Comparison of ENCODE assay signal across 8 mouse cellular contexts in the genomic region with DNA sequence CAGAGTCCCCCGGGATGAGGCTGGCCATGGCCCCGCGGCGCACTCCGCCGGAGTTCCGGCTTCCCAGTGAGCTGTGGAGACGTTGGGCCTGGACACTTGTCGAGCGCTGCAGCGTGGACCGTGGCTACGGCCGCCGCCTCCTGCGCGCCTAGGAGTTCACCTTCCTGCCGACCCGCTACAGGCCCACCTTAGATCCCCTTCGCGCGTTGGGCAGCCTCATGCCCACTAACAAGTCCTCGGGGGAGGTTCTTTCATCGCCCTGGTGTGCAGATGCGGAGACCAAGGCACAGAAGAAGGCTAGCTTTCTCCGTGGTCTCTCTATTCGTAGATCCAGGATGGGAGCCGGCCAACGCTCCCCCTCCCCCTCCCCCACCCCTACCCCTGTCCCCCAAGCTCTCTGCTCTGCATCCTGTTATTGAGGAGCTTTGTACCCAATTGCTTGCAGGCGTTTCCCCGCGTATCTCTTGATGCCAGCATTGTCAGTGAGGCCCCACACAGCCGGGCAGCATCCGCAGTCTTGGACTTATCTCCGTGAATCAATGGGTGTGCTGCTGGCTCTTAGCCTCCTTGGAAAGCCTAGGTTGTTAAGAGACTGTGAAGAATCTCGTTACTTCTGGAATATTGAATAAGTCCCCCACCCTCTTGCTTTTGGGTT. TPM values are rescaled to one million over a fixed set of nuclear protein-coding genes. Genes with fewer than 3 reads are reported as not detected.
DNase-seq lines count a peak whose midpoint lies in the region; ATAC-seq and TF ChIP-seq lines count a peak whose summit lies in the region.

No protein-coding gene starts in this region.

- peaks cover 64% of the 10 kb centered on the region for H3K4me1 ChIP-seq in heart, embryonic 12.5 days (replicated peaks)
- H3K4me1 ChIP-seq in forebrain, postnatal 0 days (ENCODE audit: insufficient read depth): peaks cover 27% of the 10 kb centered on the region; the same call in 1 of the 2 replicates
- H3K4me1 ChIP-seq in liver, embryonic 14.5 days (replicated peaks; ENCODE audit: control insufficient read depth in 2 of 2, insufficient read depth in 2 of 2, low read length in 1 of 2): peaks cover 11 to 18% of the 10 kb centered on the region in 2 experiments
- H3K4me1 ChIP-seq in stomach, embryonic 14.5 days (ENCODE audit: control insufficient read depth, insufficient read depth, low read length): peaks cover 31% of the 10 kb centered on the region

- H3K27ac ChIP-seq in heart, embryonic 12.5 days (ENCODE audit: poor library complexity, severe bottlenecking): peak overlapping the region; percentile 84
- H3K27ac ChIP-seq in forebrain, postnatal 0 days (ENCODE audit: low read depth, low read length): peak overlapping the region; percentile 92
- peak overlapping the region; percentile 89 for H3K27ac ChIP-seq in liver, embryonic 14.5 days
- peak overlapping the region; percentile 88; the same call in 1 of the 2 replicates for H3K27ac ChIP-seq in stomach, embryonic 14.5 days (ENCODE audit: low read length)

- H3K27me3 ChIP-seq in heart, embryonic 12.5 days (replicated peaks): peaks cover 38% of the 10 kb centered on the region
- H3K27me3 ChIP-seq in forebrain, postnatal 0 days (ENCODE audit: insufficient read depth, low read length): no peaks in the 10 kb centered on the region
- peaks cover 38% of the 10 kb centered on the region for H3K27me3 ChIP-seq in liver, embryonic 14.5 days (ENCODE audit: control insufficient read depth, insufficient read depth, low read length)
- peaks cover 28% of the 10 kb centered on the region for H3K27me3 ChIP-seq in stomach, embryonic 14.5 days (ENCODE audit: control insufficient read depth, insufficient read depth, low read length)

- TF ChIP-seq EP300 in liver, embryonic 14.5 days (IDR thresholded peaks at IDR 0.05; ENCODE audit: low read depth): peak; percentile 52; the same call in 1 of the 2 replicates

- under 1% methylated on average over 36 of the region's 36 CpGs for WGBS in heart, embryonic 12.5 days
- under 1% methylated on average over 31 of the region's 36 CpGs for WGBS in forebrain, postnatal 0 days
- 0% methylated on average over 35 of the region's 36 CpGs for WGBS in liver, embryonic 14.5 days (ENCODE audit: insufficient replicate concordance)
- 2% methylated on average over 36 of the region's 36 CpGs for WGBS in stomach, embryonic 14.5 days

- peak overlapping the region; percentile 92 for H3K9ac ChIP-seq in heart, embryonic 12.5 days
- peak overlapping the region; percentile 80 for H3K9ac ChIP-seq in forebrain, postnatal 0 days
- H3K9ac ChIP-seq in liver, embryonic 14.5 days (replicated peaks): peak overlapping the region; percentile 97
- H3K9ac ChIP-seq in stomach, embryonic 14.5 days (replicated peaks; ENCODE audit: low read depth, low read length): peak overlapping the region; percentile 77

- H3K36me3 ChIP-seq in heart, embryonic 12.5 days: peaks cover 14% of the 10 kb centered on the region
- peaks cover 6% of the 10 kb centered on the region for H3K36me3 ChIP-seq in forebrain, postnatal 0 days (ENCODE audit: insufficient read depth)
- H3K36me3 ChIP-seq in liver, embryonic 14.5 days (replicated peaks; ENCODE audit: control insufficient read depth, insufficient read depth, low read depth): peaks cover 32% of the 10 kb centered on the region
- peaks cover 14% of the 10 kb centered on the region for H3K36me3 ChIP-seq in stomach, embryonic 14.5 days (ENCODE audit: control insufficient read depth, insufficient read depth, low read length)

- DNase-seq in heart, postnatal 4 days: no peak
- DNase-seq in MN1 (ENCODE audit: low spot score): peak; percentile 53
- DNase-seq in forebrain, postnatal 0 days: peak; percentile 48
- DNase-seq in liver, embryonic 14.5 days (ENCODE audit: low read depth in 3 of 3, low spot score in 3 of 3): peak; percentile 74 to 78 (median 76)
- no peak for DNase-seq in frontal cortex, postnatal 36 days (ENCODE audit: low spot score in 2 of 2)
- no peak for DNase-seq in ovary, postnatal 36 days (ENCODE audit: low spot score)

- peak overlapping the region; percentile 81 for H3K4me2 ChIP-seq in heart, embryonic 12.5 days
- peak overlapping the region; percentile 96 for H3K4me2 ChIP-seq in forebrain, postnatal 0 days (ENCODE audit: low read depth)
- H3K4me2 ChIP-seq in liver, embryonic 14.5 days (ENCODE audit: low read depth): peak overlapping the region; percentile 96
- peak overlapping the region; percentile 85 for H3K4me2 ChIP-seq in stomach, embryonic 14.5 days (replicated peaks; ENCODE audit: low read depth, low read length)

- H3K9me3 ChIP-seq in heart, embryonic 12.5 days (replicated peaks): no peaks in the 10 kb centered on the region
- H3K9me3 ChIP-seq in forebrain, postnatal 0 days (ENCODE audit: low read length): no peaks in the 10 kb centered on the region
- H3K9me3 ChIP-seq in liver, embryonic 14.5 days (ENCODE audit: control insufficient read depth, low read length): no peaks in the 10 kb centered on the region
- no peaks in the 10 kb centered on the region for H3K9me3 ChIP-seq in stomach, embryonic 14.5 days (ENCODE audit: control insufficient read depth, low read depth, low read length)

- TF ChIP-seq CTCF in forebrain, postnatal 0 days (IDR thresholded peaks at IDR 0.05; ENCODE audit: low read depth): no peak
- TF ChIP-seq CTCF in liver, embryonic 14.5 days (IDR thresholded peaks at IDR 0.05; ENCODE audit: low read depth): no peak

- H3K4me3 ChIP-seq in heart, embryonic 12.5 days: peak overlapping the region; percentile 91
- H3K4me3 ChIP-seq in forebrain, postnatal 0 days (ENCODE audit: low read depth, low read length): peak overlapping the region; percentile 74
- peak overlapping the region; percentile 92 to 93 for H3K4me3 ChIP-seq in liver, embryonic 14.5 days (ENCODE audit: insufficient read depth in 1 of 2, low read depth in 2 of 2, low read length in 2 of 2)
- peak overlapping the region; percentile 84 for H3K4me3 ChIP-seq in stomach, embryonic 14.5 days (ENCODE audit: low read depth, low read length)

- ATAC-seq in heart, embryonic 12.5 days (ENCODE audit: insufficient number of reproducible peaks, low FRiP score): no peak; the same call in 1 of the 2 replicates
- no peak for ATAC-seq in forebrain, postnatal 0 days
- peak; percentile 78 for ATAC-seq in liver, embryonic 14.5 days (ENCODE audit: insufficient read depth)
- no peak for ATAC-seq in stomach, embryonic 14.5 days (ENCODE audit: insufficient number of reproducible peaks, insufficient read depth, low FRiP score, low read depth)

RNA-seq across cellular contexts. Expression of gene Pank4, which starts 0.8 kb away (rescaled TPM):
- 45.7 and 46.2 TPM in 2 replicates for polyA plus RNA-seq in heart, embryonic 12.5 days (2016; fragmentation: Nextera tagmentation; extraction: Ambion mirVana)
- 10 to 100 TPM; 34.9 to 37.5 TPM for total RNA-seq in heart, postnatal 4 days (2021)
- 39.7 and 40.0 TPM in 2 replicates for total RNA-seq in forebrain, postnatal 0 days (2014; rRNA removed)
- polyA plus RNA-seq in forebrain, postnatal 0 days (2015; fragmentation: Nextera tagmentation; extraction: Ambion mirVana): 20.4 and 22.6 TPM in 2 replicates
- 27.9 and 32.5 TPM in 2 replicates for polyA plus RNA-seq in liver, embryonic 14.5 days (2012; rRNA removed)
- 19.5 and 21.6 TPM in 2 replicates for polyA plus RNA-seq in liver, embryonic 14.5 days (2014; fragmentation: Nextera tagmentation; extraction: Ambion mirVana)
- polyA plus RNA-seq in stomach, embryonic 14.5 days (2014; fragmentation: Nextera tagmentation; extraction: Ambion mirVana): 48.3 and 50.4 TPM in 2 replicates

RNA-seq across cellular contexts. Expression of gene Hes5, which starts 4.0 kb away (rescaled TPM):
- polyA plus RNA-seq in heart, embryonic 12.5 days (2016; fragmentation: Nextera tagmentation; extraction: Ambion mirVana): 0.70 TPM in 1 of 2 replicates, not detected in the other
- total RNA-seq in heart, postnatal 4 days (2021): not detected
- 92.2 and 100 TPM in 2 replicates for total RNA-seq in forebrain, postnatal 0 days (2014; rRNA removed)
- polyA plus RNA-seq in forebrain, postnatal 0 days (2015; fragmentation: Nextera tagmentation; extraction: Ambion mirVana): 107 and 120 TPM in 2 replicates
- polyA plus RNA-seq in liver, embryonic 14.5 days (2012; rRNA removed): 0.04 and 0.16 TPM in 2 replicates
- polyA plus RNA-seq in liver, embryonic 14.5 days (2014; fragmentation: Nextera tagmentation; extraction: Ambion mirVana): not detected in 2 replicates
- 0.91 and 1.1 TPM in 2 replicates for polyA plus RNA-seq in stomach, embryonic 14.5 days (2014; fragmentation: Nextera tagmentation; extraction: Ambion mirVana)

RNA-seq across cellular contexts. Expression of gene Tnfrsf14, which starts 36.3 kb away (rescaled TPM):
- polyA plus RNA-seq in heart, embryonic 12.5 days (2016; fragmentation: Nextera tagmentation; extraction: Ambion mirVana): 1.8 and 2.9 TPM in 2 replicates
- total RNA-seq in heart, postnatal 4 days (2021): 1 to 10 TPM; 2.7 to 3.7 TPM
- 2.6 TPM in 1 of 2 replicates, not detected in the other for total RNA-seq in forebrain, postnatal 0 days (2014; rRNA removed)
- polyA plus RNA-seq in forebrain, postnatal 0 days (2015; fragmentation: Nextera tagmentation; extraction: Ambion mirVana): not detected in 2 replicates
- polyA plus RNA-seq in liver, embryonic 14.5 days (2012; rRNA removed): 122 and 308 TPM in 2 replicates
- 37.0 and 38.7 TPM in 2 replicates for polyA plus RNA-seq in liver, embryonic 14.5 days (2014; fragmentation: Nextera tagmentation; extraction: Ambion mirVana)
- polyA plus RNA-seq in stomach, embryonic 14.5 days (2014; fragmentation: Nextera tagmentation; extraction: Ambion mirVana): 1.2 and 2.9 TPM in 2 replicates

Comparison
In these comparisons a context has a peak if more than half of its experiments do, and no peak if none do; other contexts are left out.
1. DNase-seq: peak in MN1 (single experiment), forebrain, postnatal 0 days (single experiment) and liver, embryonic 14.5 days (3 of 3); none in heart, postnatal 4 days (single experiment), frontal cortex, postnatal 36 days (0 of 2) and ovary, postnatal 36 days (single experiment).
2. RNA of gene Hes5, which starts 4.0 kb away (polyA plus RNA-seq): 107 to 120 TPM in forebrain, postnatal 0 days; 0.91 to 1.1 TPM in stomach, embryonic 14.5 days, 0.70 TPM in heart, embryonic 12.5 days and 0.04 to 0.16 TPM in liver, embryonic 14.5 days; every median in the first group is over 10 times any median in the second.
3. Peak in every context shown above with its lines, with median percentiles within 50 percentile points of each other: H3K27ac ChIP-seq, H3K4me2 ChIP-seq, H3K4me3 ChIP-seq and H3K9ac ChIP-seq.